Mouse (Mus musculus): ENCODE results near the gene Pdk2.

- TF ChIP-seq ZC3H11A (IDR thresholded peaks at IDR 0.05; ENCODE audit: borderline replicate concordance, low read depth, low read length) (no peak), ZNF384 (IDR thresholded peaks at IDR 0.05; ENCODE audit: low read depth, low read length) (no peak), CHD2 (IDR thresholded peaks at IDR 0.05; ENCODE audit: low read depth, low read length) (no peak), MAFK (IDR thresholded peaks at IDR 0.05; ENCODE audit: insufficient read depth, low read depth, low read length) (no peak)
Measured at GRCm38 (mm10) chr11:95056768-95057501, 15.8 kb upstream of the Pdk2 start.
